Mouse (Mus musculus): Measurements from ENCODE around the gene Cct3.
A peak's percentile ranks its signal among the peaks of the same experiment; 100 is the strongest.
"Not testable (repeated sequence)": the region's sequence is repeated elsewhere in the genome, so short reads cannot be mapped to it uniquely, and the experiment has no call there.

Gene Cct3

GRCm38 (mm10) chr3:88361612-88362313 is 64.8 kb downstream of the Cct3 start:
- DNase-seq (ENCODE audit: low read depth) = no peak

- DNase-seq (ENCODE audit: low read depth) = no peak
Observed at GRCm38 (mm10) chr3:88363700-88364099, 66.8 kb downstream of the Cct3 start.

GRCm38 (mm10) chr3:88364337-88364736 is 67.4 kb downstream of the Cct3 start, which contains the start of gene Paqr6:
TSS of gene Paqr6 (plus strand) at chr3:88364584.
- no peak for DNase-seq (ENCODE audit: low read depth)

- no peak for DNase-seq (ENCODE audit: low read depth)
Observed at GRCm38 (mm10) chr3:88365705-88366361, 68.9 kb downstream of the Cct3 start.

GRCm38 (mm10) chr3:88366830-88367428 is 70.0 kb downstream of the Cct3 start:
- peak; percentile 41 for DNase-seq (ENCODE audit: low read depth)

GRCm38 (mm10) chr3:88367517-88367916 is 70.6 kb downstream of the Cct3 start:
- DNase-seq (ENCODE audit: low read depth) = not testable (repeated sequence)

- not testable (repeated sequence) for DNase-seq (ENCODE audit: low read depth)
Observed at GRCm38 (mm10) chr3:88368511-88368910, 71.6 kb downstream of the Cct3 start.

All from naive thymus-derived CD4-positive, alpha-beta T cell, adult 2 months (primary cell).